Mouse (Mus musculus) naive thymus-derived CD4-positive, alpha-beta T cell, adult 2 months (primary cell): ENCODE data around the gene Phactr1.

ENCODE experiments used
- DNase-seq: peaks from one replicate; pipeline ENCODE4 v3.0.0-alpha.2; 2011; ENCODE audit warnings: low read depth

The Phactr1 gene

GRCm38 (mm10) chr13:42759170-42759569, 78.7 kb downstream of the Phactr1 start:
- DNase-seq = no peak

GRCm38 (mm10) chr13:42760907-42761544, 80.6 kb downstream of the Phactr1 start:
- DNase-seq = no peak

- no peak for DNase-seq
Observed at GRCm38 (mm10) chr13:42772314-42772713, 91.9 kb downstream of the Phactr1 start.

DNA sequence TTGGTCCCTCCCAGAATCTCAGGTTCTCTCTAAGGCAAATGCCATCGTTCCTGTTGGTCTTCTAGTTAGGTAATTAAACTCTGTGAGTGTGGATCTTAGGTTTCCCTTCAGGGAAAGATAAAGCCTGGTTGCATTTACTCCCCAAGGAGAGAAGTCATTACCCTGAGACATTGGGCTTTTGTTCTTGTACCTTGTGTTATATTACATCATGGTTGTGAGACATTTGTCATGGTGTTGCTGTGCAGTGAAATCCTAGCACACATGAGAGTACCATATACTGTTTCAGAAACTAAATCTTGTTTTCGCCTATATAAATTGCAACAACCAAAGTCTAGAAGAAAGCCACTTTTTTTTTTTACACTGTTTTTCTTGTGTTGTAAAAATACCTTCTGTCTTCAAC, 93.6 kb downstream of the Phactr1 start:
- no peak for DNase-seq

- DNase-seq = no peak
Observed at GRCm38 (mm10) chr13:42782151-42782550, 101.7 kb downstream of the Phactr1 start.

DNA sequence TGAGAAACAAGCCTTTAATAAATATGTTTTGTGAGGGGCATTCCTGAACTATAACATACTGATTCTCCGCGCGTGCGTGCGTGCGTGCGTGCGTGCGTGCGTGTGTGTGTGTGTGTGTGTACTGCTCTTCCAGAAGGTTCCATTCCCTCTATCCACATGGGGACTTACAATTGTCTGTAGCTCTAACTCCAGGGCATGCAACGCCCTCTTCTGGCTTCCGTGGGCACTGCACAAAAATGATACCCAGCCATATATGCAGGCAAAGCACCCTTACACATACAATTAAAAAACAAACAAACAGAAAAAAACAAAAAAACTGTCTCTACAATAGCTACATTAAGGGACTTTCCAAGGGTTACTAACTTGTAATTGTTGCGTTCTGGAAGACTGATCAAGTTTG, 108.8 kb downstream of the Phactr1 start:
- DNase-seq = no peak

DNA sequence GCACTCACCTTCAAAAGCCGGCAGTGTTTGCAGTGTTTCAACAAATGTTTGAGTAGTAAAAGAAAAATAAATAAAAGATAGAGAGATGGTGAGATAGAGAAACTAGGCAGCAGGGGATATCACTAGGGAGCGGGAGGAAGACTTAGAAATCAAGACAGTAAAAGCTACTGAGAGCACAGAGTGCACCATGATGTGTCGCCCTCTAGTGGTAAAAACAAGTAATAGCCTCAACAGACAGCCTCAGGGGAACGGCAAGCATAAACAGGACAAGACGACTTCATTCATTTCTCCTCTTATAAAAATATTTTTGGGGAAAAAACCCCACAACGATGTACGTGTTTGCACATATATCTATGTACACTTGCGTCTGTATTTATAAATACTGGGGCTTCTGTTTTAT, 111.9 kb downstream of the Phactr1 start:
- DNase-seq = peak; percentile 12

DNA sequence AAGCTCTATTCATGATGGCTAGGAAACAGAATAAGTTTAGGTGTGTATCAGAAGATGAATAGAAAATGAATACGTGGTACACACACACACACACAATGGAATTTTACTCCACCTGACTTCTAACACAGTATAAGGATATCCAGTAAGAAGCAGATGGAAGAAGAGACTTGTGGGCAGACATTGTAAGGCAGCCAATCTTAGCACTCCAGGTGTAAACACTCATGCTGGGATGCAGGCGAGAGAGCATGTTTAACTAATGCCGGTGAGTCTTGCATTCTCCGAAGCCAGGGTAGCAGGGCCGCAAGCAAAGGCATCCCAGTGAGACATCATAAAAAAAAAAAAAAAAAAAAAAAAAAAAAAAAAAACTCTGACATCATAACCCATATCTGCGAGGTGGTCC, 120.1 kb downstream of the Phactr1 start:
- DNase-seq = no peak

GRCm38 (mm10) chr13:42804314-42804713, 123.9 kb downstream of the Phactr1 start:
- DNase-seq = no peak

DNA sequence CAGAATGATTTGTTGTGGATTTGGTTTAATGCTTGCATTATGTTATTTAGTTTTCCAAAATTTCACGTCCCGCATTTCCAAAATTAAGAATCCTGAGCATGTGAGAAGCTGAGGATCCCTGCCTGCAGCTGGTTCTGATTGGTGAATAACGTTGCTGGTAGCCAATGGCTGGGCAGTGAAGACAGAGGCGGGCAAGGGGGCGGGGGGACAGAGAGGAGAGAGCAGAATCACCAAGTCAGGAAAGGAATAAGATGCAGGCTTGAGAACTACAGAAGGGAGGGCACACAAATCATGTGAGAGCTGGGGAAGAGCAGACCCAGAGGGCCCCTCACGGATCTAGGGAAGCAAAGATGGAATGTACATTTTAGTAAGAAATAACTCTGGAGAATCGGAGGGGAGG, 132.3 kb downstream of the Phactr1 start:
- DNase-seq = no peak

GRCm38 (mm10) chr13:42818378-42818777, 138.0 kb downstream of the Phactr1 start:
- peak; percentile 53 for DNase-seq

DNA sequence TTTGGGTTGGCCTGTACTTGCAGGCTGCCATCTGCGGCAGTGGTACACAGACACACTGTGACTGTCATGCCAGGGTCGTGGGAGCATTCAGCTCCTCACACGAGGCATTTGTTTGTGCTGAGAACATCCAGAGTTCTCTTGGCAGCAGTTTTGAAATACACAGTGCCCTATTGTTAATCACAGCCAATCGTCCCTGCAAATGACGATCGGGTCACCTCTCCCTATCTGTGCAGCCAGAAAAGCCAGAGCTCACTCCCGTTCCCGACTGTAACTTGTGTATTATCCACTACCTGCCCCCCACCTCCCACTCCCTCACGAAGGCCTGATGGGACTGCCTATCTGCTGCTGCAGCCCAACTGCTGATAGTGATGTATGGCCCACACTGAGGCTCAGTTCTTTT, 140.1 kb downstream of the Phactr1 start:
- no peak for DNase-seq

GRCm38 (mm10) chr13:42821426-42822106, 141.1 kb downstream of the Phactr1 start:
- no peak for DNase-seq

DNA sequence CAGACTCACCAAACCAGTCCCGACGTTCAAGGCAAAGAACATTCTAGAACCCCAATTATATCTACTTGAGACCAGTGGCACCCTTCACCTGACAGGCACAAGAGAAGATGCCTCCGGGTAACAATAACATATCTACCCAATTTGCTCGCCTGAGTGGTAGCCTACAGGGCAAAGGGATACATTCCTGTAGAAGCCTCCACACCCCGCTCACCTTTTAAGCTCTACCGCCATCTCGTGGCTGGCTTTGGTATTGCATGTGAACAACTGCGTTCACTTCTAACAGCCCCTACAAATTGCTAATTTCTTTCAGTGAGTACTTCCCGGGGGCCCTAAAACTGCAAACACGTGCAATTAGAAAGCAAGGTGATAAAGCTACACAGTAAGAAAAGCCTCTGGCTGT, 142.1 kb downstream of the Phactr1 start:
- DNase-seq = peak; percentile 57

GRCm38 (mm10) chr13:42823875-42824274, 143.5 kb downstream of the Phactr1 start:
- no peak for DNase-seq

GRCm38 (mm10) chr13:42826602-42827001, 146.2 kb downstream of the Phactr1 start:
- peak; percentile 14 for DNase-seq

- no peak for DNase-seq
Observed at GRCm38 (mm10) chr13:42828978-42829377, 148.6 kb downstream of the Phactr1 start.

GRCm38 (mm10) chr13:42835441-42835840, 155.0 kb downstream of the Phactr1 start:
- no peak for DNase-seq

DNA sequence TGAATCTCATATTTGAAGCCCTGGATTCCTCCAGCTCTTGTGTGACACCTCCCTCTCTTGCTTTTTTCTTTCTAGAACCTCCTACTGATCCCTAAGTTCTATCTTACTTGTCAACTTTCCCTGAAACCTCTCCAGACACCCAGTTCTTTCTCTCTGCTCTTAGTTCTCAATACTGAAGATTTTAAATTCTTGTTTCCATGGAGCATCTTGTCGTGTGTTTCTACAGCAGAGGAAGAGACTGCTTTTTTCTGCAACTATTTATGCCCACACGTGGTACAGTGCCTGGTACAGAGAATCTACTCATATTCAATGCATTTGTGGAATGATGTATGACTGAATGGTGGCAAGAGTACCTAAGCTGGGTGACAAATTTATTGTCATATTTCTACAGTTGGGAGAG, 158.9 kb downstream of the Phactr1 start:
- DNase-seq = no peak

DNA sequence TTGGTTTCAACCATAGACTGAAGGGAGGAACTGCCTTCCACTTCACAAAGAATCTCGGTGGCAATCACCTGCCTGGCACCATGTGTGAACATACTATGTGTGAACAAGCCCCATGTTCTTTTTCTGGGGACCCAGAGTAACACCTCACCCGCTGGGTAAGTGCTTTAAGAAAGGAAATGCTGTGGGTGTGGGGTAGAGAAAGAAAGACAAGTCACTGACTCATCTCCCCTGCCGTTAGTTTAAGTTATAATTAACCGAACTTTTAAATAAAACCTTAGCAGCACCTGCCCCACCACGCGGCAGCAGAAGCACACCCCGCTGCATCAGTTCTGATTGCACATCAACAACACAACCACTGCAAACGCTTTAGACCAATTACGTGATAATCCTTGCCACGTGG, 171.7 kb downstream of the Phactr1 start:
- no peak for DNase-seq

DNA sequence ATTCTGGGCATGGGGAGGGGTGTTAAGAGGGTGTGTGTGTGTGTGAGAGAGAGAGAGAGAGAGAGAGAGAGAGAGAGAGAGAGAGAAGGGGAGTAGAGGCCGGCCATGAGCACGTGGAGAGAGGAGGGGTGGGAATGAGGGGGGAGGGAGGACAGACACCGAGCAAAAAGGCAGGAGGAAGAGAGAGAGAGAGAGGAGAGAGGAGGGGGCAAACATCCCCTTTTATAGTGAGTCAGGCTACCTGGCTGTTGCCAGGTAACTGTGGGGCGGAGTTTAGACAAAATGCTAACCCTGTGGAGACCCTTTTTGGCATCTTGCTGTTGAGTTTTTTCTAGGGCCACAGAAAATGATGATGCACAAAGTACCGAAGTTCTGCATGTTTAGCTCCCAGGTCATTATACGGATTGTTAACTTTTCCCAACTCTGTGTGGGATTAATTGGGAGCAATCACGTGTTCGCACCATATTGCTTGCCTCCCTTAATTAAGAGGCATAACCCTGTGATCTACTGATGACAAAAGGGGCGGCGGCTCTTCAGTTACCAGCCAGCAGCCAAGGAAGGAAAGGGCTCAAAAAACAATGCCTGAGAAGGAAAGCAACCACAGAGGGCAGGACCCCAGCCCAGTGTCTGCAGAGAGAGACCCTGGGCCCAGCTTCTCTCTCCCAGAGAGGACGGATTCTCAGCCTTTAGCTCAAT, 173.6 kb downstream of the Phactr1 start:
- no peak for DNase-seq

DNA sequence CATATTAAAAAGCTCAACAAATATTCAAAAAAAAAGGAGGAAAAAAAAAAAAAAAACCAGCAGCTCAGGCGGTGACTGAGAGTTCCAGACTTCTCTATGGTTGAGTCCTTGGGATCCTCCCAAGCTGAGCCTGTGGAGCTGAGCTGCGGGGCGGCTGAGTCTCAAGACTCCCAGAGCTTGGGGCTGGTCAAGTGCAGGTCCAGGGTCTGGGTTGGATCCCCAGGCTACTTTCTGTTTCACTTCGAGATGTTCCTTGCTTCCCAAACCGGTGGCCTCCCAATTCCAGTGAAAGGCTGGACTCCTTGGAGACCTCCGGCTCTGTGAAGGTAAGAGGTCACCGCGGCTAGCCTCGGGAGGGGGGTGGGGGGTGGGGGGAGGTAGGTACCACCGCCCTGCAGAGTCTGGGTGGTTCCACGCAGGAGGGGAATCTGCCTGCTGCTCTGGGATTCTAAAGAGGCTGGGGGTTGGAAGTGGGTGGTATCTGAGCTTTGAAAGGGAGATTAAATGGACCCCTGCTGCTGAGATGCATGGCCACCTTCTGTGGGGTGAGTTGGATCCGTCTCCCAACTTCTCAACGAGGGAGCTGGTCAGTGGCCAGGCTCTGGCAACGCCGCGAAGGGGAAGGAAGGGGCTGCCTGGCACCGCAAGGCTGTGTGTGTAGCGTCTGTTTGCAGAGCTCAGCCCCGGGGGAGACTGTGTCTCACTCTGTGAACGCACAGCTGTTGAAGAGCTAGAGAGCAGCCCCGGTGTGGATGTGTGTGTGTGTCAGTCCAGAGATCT, 185.9 kb downstream of the Phactr1 start:
- no peak for DNase-seq

- DNase-seq = no peak
Observed at GRCm38 (mm10) chr13:42867026-42867425, 186.6 kb downstream of the Phactr1 start.
